1 mouse cellular context compared by ENCODE assay signal in the genomic region with DNA sequence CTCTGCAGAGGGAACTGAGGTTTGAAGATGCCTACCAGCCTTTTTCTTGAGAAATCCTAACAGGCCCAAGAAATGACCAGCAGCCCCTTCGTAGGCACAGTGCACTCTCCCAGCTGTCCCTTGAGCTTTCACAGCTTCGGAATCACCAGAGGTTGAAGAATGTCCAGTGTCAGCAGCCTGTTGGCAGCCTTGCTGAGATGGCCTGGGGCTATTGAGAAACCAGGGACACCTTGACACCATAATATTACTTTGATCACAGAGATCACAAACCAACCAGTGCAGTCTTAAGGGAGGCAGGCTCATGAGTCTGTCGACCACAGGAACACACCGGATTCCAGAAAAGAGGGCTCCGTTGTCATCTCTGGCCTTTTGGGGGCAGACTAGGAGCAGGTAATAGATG.
TF ChIP-seq lines count a peak whose summit lies in the region.

No protein-coding gene starts in this region.

TF ChIP-seq in MEL, 35 proteins besides CTCF, POLR2A, EP300 and RAD21:
- TF ChIP-seq TAL1 (IDR thresholded peaks at IDR 0.05; ENCODE audit: low read length) (no peak), MAZ (IDR thresholded peaks at IDR 0.05; ENCODE audit: low read depth, low read length) (no peak), NELFE (IDR thresholded peaks at IDR 0.05; ENCODE audit: low read depth, low read length) (no peak), MAX (IDR thresholded peaks at IDR 0.05; ENCODE audit: low read length) (no peak), SIN3A (IDR thresholded peaks at IDR 0.05; ENCODE audit: low read length) (no peak), POLR2AphosphoS5 (IDR thresholded peaks at IDR 0.05; ENCODE audit: borderline replicate concordance, low read depth, low read length) (no peak), ZKSCAN1 (IDR thresholded peaks at IDR 0.05; ENCODE audit: low read depth, low read length) (no peak), MYC (IDR thresholded peaks at IDR 0.05; ENCODE audit: low read depth, low read length) (no peak), UBTF (IDR thresholded peaks at IDR 0.05; ENCODE audit: borderline replicate concordance, insufficient read depth, low read depth, low read length) (no peak)
